Mouse (Mus musculus): ENCODE measurements around the gene P4ha3. TPM values are rescaled to one million over a fixed set of nuclear protein-coding genes. Genes with fewer than 3 reads are reported as not detected.

The P4ha3 gene
- total and polyA plus RNA-seq, 3 experiments = 0.35 TPM; not detected in 2

GRCm38 (mm10) chr7:100305894-100306293 is 20.6 kb downstream of the P4ha3 start:
- no peak for DNase-seq (ENCODE audit: low read depth, low spot score)
- Histone ChIP-seq H3K4me1 (ENCODE audit: control insufficient read depth in 1 of 2, insufficient read depth in 2 of 2, low read length in 2 of 2) (peaks cover 4 to 10% of the 10 kb centered on the region in 2 experiments; a peak in 3 of 4 replicates), H3K27me3 (ENCODE audit: control insufficient read depth in 1 of 2, insufficient read depth in 2 of 2, low read length in 2 of 2) (no peaks in the 10 kb centered on the region), H3K79me2 (ENCODE audit: control insufficient read depth, insufficient read depth, low read length, poor library complexity) (no peaks in the 10 kb centered on the region), H3K9me3 (replicated peaks; ENCODE audit: insufficient read depth, low read length) (no peaks in the 10 kb centered on the region), H3K36me3 (ENCODE audit: control insufficient read depth in 1 of 2, insufficient read depth in 2 of 2, low read length in 2 of 2) (no peaks in the 10 kb centered on the region; a peak in 1 of 4 replicates), H3K27ac (ENCODE audit: control insufficient read depth, low read depth, low read length) (no peak overlapping the region), H3K9ac (ENCODE audit: control insufficient read depth, low read depth, low read length, poor library complexity, severe bottlenecking) (no peak overlapping the region), H3K4me3 (ENCODE audit: control insufficient read depth in 1 of 2, insufficient read depth in 1 of 2, low read depth in 2 of 2, low read length in 2 of 2) (no peak overlapping the region)
- no peak for TF ChIP-seq JUND (IDR thresholded peaks at IDR 0.05; ENCODE audit: low read depth, low read length)
- TF ChIP-seq MYB (IDR thresholded peaks at IDR 0.05; ENCODE audit: low read depth, low read length) = no peak
- no peak for TF ChIP-seq MAFK (IDR thresholded peaks at IDR 0.05; ENCODE audit: borderline replicate concordance, low read depth, low read length)
- no peak for TF ChIP-seq HCFC1 (IDR thresholded peaks at IDR 0.05; ENCODE audit: low read depth, low read length)
- no peak for TF ChIP-seq ZKSCAN1 (IDR thresholded peaks at IDR 0.05; ENCODE audit: low read depth, low read length)
- no peak for TF ChIP-seq GABPA (IDR thresholded peaks at IDR 0.05; ENCODE audit: low read depth, low read length)
- TF ChIP-seq SMC3 (IDR thresholded peaks at IDR 0.05; ENCODE audit: low read depth, low read length) = no peak
- TF ChIP-seq ZC3H11A (IDR thresholded peaks at IDR 0.05; ENCODE audit: low read depth, low read length) = no peak
- TF ChIP-seq TAL1 (IDR thresholded peaks at IDR 0.05; ENCODE audit: low read length) = no peak
- TF ChIP-seq MEF2A (IDR thresholded peaks at IDR 0.05; ENCODE audit: extremely low read depth, insufficient replicate concordance, low read depth, low read length, poor library complexity, severe bottlenecking) = no peak
- TF ChIP-seq UBTF (IDR thresholded peaks at IDR 0.05; ENCODE audit: borderline replicate concordance, insufficient read depth, low read depth, low read length) = no peak
- TF ChIP-seq TBP (IDR thresholded peaks at IDR 0.05; ENCODE audit: low read depth, low read length) = no peak
- no peak for TF ChIP-seq NRF1 (IDR thresholded peaks at IDR 0.05; ENCODE audit: insufficient read depth, low read depth, low read length, poor library complexity, severe bottlenecking)
- TF ChIP-seq ZMIZ1 (IDR thresholded peaks at IDR 0.05; ENCODE audit: low read depth, low read length) = no peak
- TF ChIP-seq NELFE (IDR thresholded peaks at IDR 0.05; ENCODE audit: low read depth, low read length) = no peak
- TF ChIP-seq POLR2A (IDR thresholded peaks at IDR 0.05; ENCODE audit: control insufficient read depth in 1 of 2, insufficient read depth in 1 of 2, low read depth in 1 of 2, low read length in 2 of 2, poor library complexity in 1 of 2) = no peak
- TF ChIP-seq ETS1 (IDR thresholded peaks at IDR 0.05; ENCODE audit: low read depth, low read length) = no peak
- no peak for TF ChIP-seq USF1 (IDR thresholded peaks at IDR 0.05; ENCODE audit: low read depth, low read length)

- DNase-seq (ENCODE audit: low read depth, low spot score) = no peak
- H3K27me3 ChIP-seq (ENCODE audit: control insufficient read depth in 1 of 2, insufficient read depth in 2 of 2, low read length in 2 of 2) = no peaks in the 10 kb centered on the region
- no peaks in the 10 kb centered on the region for H3K9me3 ChIP-seq (replicated peaks; ENCODE audit: insufficient read depth, low read length)
These were observed 22.7 kb downstream of the P4ha3 start for GRCm38 (mm10) chr7:100307872-100308653.

More at GRCm38 (mm10) chr7:100307872-100308653, 22.7 kb downstream of the P4ha3 start:
- H3K4me3 ChIP-seq (ENCODE audit: control insufficient read depth in 1 of 2, insufficient read depth in 1 of 2, low read depth in 2 of 2, low read length in 2 of 2) = no peak overlapping the region
- no peaks in the 10 kb centered on the region; a peak in 1 of 4 replicates for H3K36me3 ChIP-seq (ENCODE audit: control insufficient read depth in 1 of 2, insufficient read depth in 2 of 2, low read length in 2 of 2)
- H3K9ac ChIP-seq (ENCODE audit: control insufficient read depth, low read depth, low read length, poor library complexity, severe bottlenecking) = no peak overlapping the region
- H3K27ac ChIP-seq (ENCODE audit: control insufficient read depth, low read depth, low read length) = no peak overlapping the region
- TF ChIP-seq EP300 (IDR thresholded peaks at IDR 0.05; ENCODE audit: low read depth in 1 of 2, low read length in 2 of 2) (no peak), USF2 (IDR thresholded peaks at IDR 0.05; ENCODE audit: borderline replicate concordance in 1 of 2, insufficient read depth in 1 of 2, low read depth in 1 of 2, low read length in 2 of 2) (no peak), MYB (IDR thresholded peaks at IDR 0.05; ENCODE audit: low read depth, low read length) (no peak), ZC3H11A (IDR thresholded peaks at IDR 0.05; ENCODE audit: low read depth, low read length) (no peak), MAFK (IDR thresholded peaks at IDR 0.05; ENCODE audit: borderline replicate concordance, low read depth, low read length) (no peak), RCOR1 (IDR thresholded peaks at IDR 0.05; ENCODE audit: low read depth, low read length) (no peak), ETS1 (IDR thresholded peaks at IDR 0.05; ENCODE audit: low read depth, low read length) (no peak), MYC (IDR thresholded peaks at IDR 0.05; ENCODE audit: low read depth, low read length) (no peak), CHD2 (IDR thresholded peaks at IDR 0.05; ENCODE audit: low read length) (no peak), GATA1 (IDR thresholded peaks at IDR 0.05; ENCODE audit: low read depth, low read length) (no peak), SMC3 (IDR thresholded peaks at IDR 0.05; ENCODE audit: low read depth, low read length) (no peak), SIN3A (IDR thresholded peaks at IDR 0.05; ENCODE audit: low read length) (no peak), MEF2A (IDR thresholded peaks at IDR 0.05; ENCODE audit: extremely low read depth, insufficient replicate concordance, low read depth, low read length, poor library complexity, severe bottlenecking) (no peak), CTCF (IDR thresholded peaks at IDR 0.05 in 2 of 3, conservative IDR thresholded peaks at IDR 0.05 in 1 of 3; ENCODE audit: control insufficient read depth in 1 of 3, insufficient read depth in 1 of 3, low read depth in 2 of 3, low read length in 3 of 3, poor library complexity in 1 of 3, severe bottlenecking in 1 of 3) (no peak), POLR2AphosphoS5 (IDR thresholded peaks at IDR 0.05; ENCODE audit: borderline replicate concordance, low read depth, low read length) (no peak), UBTF (IDR thresholded peaks at IDR 0.05; ENCODE audit: borderline replicate concordance, insufficient read depth, low read depth, low read length) (no peak), MAX (IDR thresholded peaks at IDR 0.05; ENCODE audit: low read length) (no peak)
- H3K79me2 ChIP-seq (ENCODE audit: control insufficient read depth, insufficient read depth, low read length, poor library complexity) = no peaks in the 10 kb centered on the region
- peaks cover 4 to 10% of the 10 kb centered on the region in 2 experiments; a peak in 3 of 4 replicates for H3K4me1 ChIP-seq (ENCODE audit: control insufficient read depth in 1 of 2, insufficient read depth in 2 of 2, low read length in 2 of 2)

Data from MEL (cell line).